In the genomic region with DNA sequence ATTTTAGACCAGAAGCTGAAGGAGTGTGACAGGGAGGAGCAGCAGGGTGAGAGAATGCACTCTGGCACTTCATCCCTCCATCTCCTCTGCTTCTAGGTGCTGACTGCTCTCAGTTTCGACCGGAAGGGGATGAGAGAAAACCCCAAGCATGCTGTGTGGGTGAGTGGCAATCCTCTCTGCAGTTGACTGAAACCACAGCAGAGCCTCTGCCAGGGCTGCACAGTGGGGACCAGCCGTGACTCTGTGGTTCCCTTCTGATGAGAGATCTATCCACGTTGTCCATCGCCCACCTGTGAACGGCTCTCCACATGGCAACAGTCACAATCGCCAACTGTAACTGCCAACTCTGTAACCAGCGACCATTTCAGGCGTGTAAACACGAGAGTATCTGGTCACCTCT, we compare ENCODE assay signal across 19 mouse cellular contexts.
DNase-seq lines count a peak whose midpoint lies in the region; ATAC-seq and TF ChIP-seq lines count a peak whose summit lies in the region.
"Had no signal": no experiment of that assay in that cellular context is flagged by ENCODE, and none has a peak within 500 bp of the region (broad histone marks: within the 10 kb centered on the region; RNA-seq: fewer than 3 reads in every experiment).

No protein-coding gene starts in this region.

- H3K27me3 ChIP-seq in lung, postnatal 0 days (replicated peaks; ENCODE audit: insufficient read depth, low read length), result no peaks in the 10 kb centered on the region
- peaks cover 6% of the 10 kb centered on the region for H3K27me3 ChIP-seq in E14TG2a.4 (ENCODE audit: insufficient read depth, low read length)
- no peaks in the 10 kb centered on the region for H3K27me3 ChIP-seq in stomach, postnatal 0 days (ENCODE audit: control insufficient read depth, insufficient read depth, low read length)
- H3K27me3 ChIP-seq: hindbrain, embryonic 12.5 days; midbrain, embryonic 15.5 days; neural tube, embryonic 12.5 days had no signal

- H3K27ac ChIP-seq in lung, postnatal 0 days (ENCODE audit: low read length), result peak overlapping the region; percentile 55
- H3K27ac ChIP-seq in stomach, postnatal 0 days (replicated peaks), result no peak overlapping the region
- H3K27ac ChIP-seq: hindbrain, embryonic 12.5 days; liver, embryonic 13.5 days; midbrain, embryonic 15.5 days; neural tube, embryonic 12.5 days had no signal

- intact Hi-C loops in left cerebral cortex, postnatal 25 days (cut with DNase I), result no loop called here

- no peaks in the 10 kb centered on the region for H3K9me3 ChIP-seq in lung, postnatal 0 days (ENCODE audit: low read length)
- H3K9me3 ChIP-seq in E14TG2a.4 (ENCODE audit: low read length), result peaks cover 20% of the 10 kb centered on the region
- H3K9me3 ChIP-seq in stomach, postnatal 0 days (ENCODE audit: control insufficient read depth, low read length), result no peaks in the 10 kb centered on the region
- H3K9me3 ChIP-seq: hindbrain, embryonic 12.5 days; liver, embryonic 13.5 days; midbrain, embryonic 15.5 days had no signal

- H3K4me2 ChIP-seq in lung, postnatal 0 days (replicated peaks; ENCODE audit: low read depth, low read length), result no peak overlapping the region
- no peak overlapping the region for H3K4me2 ChIP-seq in stomach, postnatal 0 days (replicated peaks; ENCODE audit: low read depth)
- H3K4me2 ChIP-seq: hindbrain, embryonic 12.5 days; liver, embryonic 13.5 days; midbrain, embryonic 15.5 days; neural tube, embryonic 12.5 days had no signal

- no peak for TF ChIP-seq CTCF in lung, postnatal 0 days (IDR thresholded peaks at IDR 0.05)
- TF ChIP-seq CTCF in E14TG2a.4 (conservative IDR thresholded peaks at IDR 0.05; ENCODE audit: low read length), result no peak
- TF ChIP-seq CTCF in stomach, postnatal 0 days (IDR thresholded peaks at IDR 0.05; ENCODE audit: low read depth), result no peak

- H3K4me3 ChIP-seq in lung, postnatal 0 days (ENCODE audit: low read depth, low read length), result no peak overlapping the region
- peak overlapping the region; percentile 39 for H3K4me3 ChIP-seq in E14TG2a.4 (replicated peaks; ENCODE audit: low read length)
- no peak overlapping the region for H3K4me3 ChIP-seq in stomach, postnatal 0 days (ENCODE audit: low read depth, low read length)
- H3K4me3 ChIP-seq: hindbrain, embryonic 12.5 days; liver, embryonic 13.5 days; midbrain, embryonic 15.5 days; neural tube, embryonic 12.5 days had no signal

- TF ChIP-seq EP300 in lung, postnatal 0 days (IDR thresholded peaks at IDR 0.05), result no peak
- TF ChIP-seq EP300 in stomach, postnatal 0 days (optimal IDR thresholded peaks at IDR 0.05), result no peak

- 51% methylated on average over 10 of the region's 10 CpGs for WGBS in lung, postnatal 0 days
- WGBS in stomach, postnatal 0 days, result 75% methylated on average over 10 of the region's 10 CpGs

- no peaks in the 10 kb centered on the region; the same call in 1 of the 2 replicates for H3K4me1 ChIP-seq in lung, postnatal 0 days (ENCODE audit: insufficient read depth, low read depth, low read length)
- peaks cover 20% of the 10 kb centered on the region for H3K4me1 ChIP-seq in E14TG2a.4 (replicated peaks; ENCODE audit: low read depth, low read length)
- no peaks in the 10 kb centered on the region for H3K4me1 ChIP-seq in stomach, postnatal 0 days (replicated peaks; ENCODE audit: control insufficient read depth, insufficient read depth)
- H3K4me1 ChIP-seq: liver, embryonic 13.5 days had no signal

- ATAC-seq in lung, postnatal 0 days, result 0 out of 2 replicates have a peak, but pooled peaks have one; percentile 1
- peak; percentile 68 for ATAC-seq in megakaryocyte, adult 5-6 weeks (ENCODE audit: poor library complexity, severe bottlenecking)
- no peak for ATAC-seq in stomach, postnatal 0 days (ENCODE audit: low FRiP score, low TSS enrichment)
- ATAC-seq: forebrain, embryonic 16.5 days; intestine, postnatal 0 days; midbrain, embryonic 15.5 days had no signal

- no peaks in the 10 kb centered on the region for H3K36me3 ChIP-seq in lung, postnatal 0 days (ENCODE audit: insufficient read depth, low read length)
- no peaks in the 10 kb centered on the region for H3K36me3 ChIP-seq in E14TG2a.4 (ENCODE audit: insufficient read depth, low read length)
- H3K36me3 ChIP-seq in stomach, postnatal 0 days (ENCODE audit: control insufficient read depth, insufficient read depth, low read length), result no peaks in the 10 kb centered on the region
- H3K36me3 ChIP-seq: hindbrain, embryonic 12.5 days; liver, embryonic 13.5 days; midbrain, embryonic 15.5 days; neural tube, embryonic 12.5 days had no signal

- no peak for DNase-seq in lung, postnatal 0 days (ENCODE audit: low spot score)
- no peak for DNase-seq in lung, postnatal 25 days (ENCODE audit: low spot score)
- DNase-seq in thymus, postnatal 14 days, result peak; percentile 68
- DNase-seq in stomach, postnatal 0 days (ENCODE audit: low spot score), result no peak
- no peak for DNase-seq in right cerebral cortex, postnatal 25 days
- no peak for DNase-seq in left cerebral cortex, postnatal 25 days (ENCODE audit: low spot score in 2 of 2)
- DNase-seq: adrenal gland, adult 2 months; cerebellum, adult 2 months; heart, adult 11 months; kidney, postnatal 25 days; left cerebral cortex, postnatal 4 days; liver, embryonic 13.5 days had no signal

- no peak overlapping the region for H3K9ac ChIP-seq in lung, postnatal 0 days (replicated peaks; ENCODE audit: low read depth)
- no peak overlapping the region for H3K9ac ChIP-seq in stomach, postnatal 0 days (ENCODE audit: low read length)
- H3K9ac ChIP-seq: hindbrain, embryonic 12.5 days; liver, embryonic 13.5 days; midbrain, embryonic 15.5 days; neural tube, embryonic 12.5 days had no signal
